Mouse (Mus musculus): ENCODE results near the gene Idi1.
"Not testable (repeated sequence)": the region's sequence is repeated elsewhere in the genome, so short reads cannot be mapped to it uniquely, and the experiment has no call there.

Gene Idi1

GRCm38 (mm10) chr13:8888603-8889002 lies 3.3 kb downstream of the Idi1 start:
- peak; percentile 17 for DNase-seq (ENCODE audit: low spot score)

GRCm38 (mm10) chr13:8905986-8906385 lies 20.7 kb downstream of the Idi1 start:
- DNase-seq (ENCODE audit: low spot score) = not testable (repeated sequence)

GRCm38 (mm10) chr13:8913890-8914289 lies 28.6 kb downstream of the Idi1 start:
- not testable (repeated sequence) for DNase-seq (ENCODE audit: low spot score)

GRCm38 (mm10) chr13:8933499-8933898 lies 48.2 kb downstream of the Idi1 start:
- DNase-seq (ENCODE audit: low spot score) = no peak

GRCm38 (mm10) chr13:8937611-8938140 lies 52.4 kb downstream of the Idi1 start:
- not testable (repeated sequence) for DNase-seq (ENCODE audit: low spot score)

- DNase-seq (ENCODE audit: low spot score) = not testable (repeated sequence)
Observed at GRCm38 (mm10) chr13:8941110-8941509, 55.8 kb downstream of the Idi1 start.

GRCm38 (mm10) chr13:8941701-8942100 lies 56.4 kb downstream of the Idi1 start:
- not testable (repeated sequence) for DNase-seq (ENCODE audit: low spot score)

All from adipocyte (in vitro differentiated cells).